Mouse (Mus musculus): ENCODE results near the gene Mt4.

The Mt4 gene

GRCm38 (mm10) chr8:94177716-94178390 is 40.9 kb downstream of the Mt4 start:
- DNase-seq (ENCODE audit: inconsistent age in 2 of 2, low spot score in 1 of 2): no peak

DNA sequence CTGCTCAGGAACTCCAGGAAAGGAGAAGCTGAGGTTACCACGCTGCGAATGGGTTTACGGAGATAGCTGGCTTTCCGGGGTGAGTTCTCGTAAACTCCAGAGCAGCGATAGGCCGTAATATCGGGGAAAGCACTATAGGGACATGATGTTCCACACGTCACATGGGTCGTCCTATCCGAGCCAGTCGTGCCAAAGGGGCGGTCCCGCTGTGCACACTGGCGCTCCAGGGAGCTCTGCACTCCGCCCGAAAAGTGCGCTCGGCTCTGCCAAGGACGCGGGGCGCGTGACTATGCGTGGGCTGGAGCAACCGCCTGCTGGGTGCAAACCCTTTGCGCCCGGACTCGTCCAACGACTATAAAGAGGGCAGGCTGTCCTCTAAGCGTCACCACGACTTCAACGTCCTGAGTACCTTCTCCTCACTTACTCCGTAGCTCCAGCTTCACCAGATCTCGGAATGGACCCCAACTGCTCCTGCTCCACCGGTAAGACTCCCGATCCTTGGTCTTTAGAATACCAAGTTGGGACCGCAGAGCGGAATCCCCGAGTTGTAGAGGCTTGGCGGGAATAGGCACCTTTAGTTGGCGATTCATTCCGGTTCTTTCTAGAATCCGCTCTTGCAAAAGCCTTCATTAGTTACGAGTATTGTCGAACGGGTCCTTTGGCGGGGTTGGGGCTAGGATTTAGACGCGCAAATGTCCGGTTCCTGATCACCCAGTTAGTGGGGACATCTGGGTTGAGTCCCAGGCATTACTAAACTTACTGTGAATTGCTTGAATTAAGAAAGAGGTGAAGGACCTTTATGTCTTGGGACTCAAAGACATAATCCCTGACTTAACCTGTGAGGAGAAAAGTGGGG is 42.1 kb downstream of the Mt4 start, which contains the start of gene Mt1:
Gene Mt1 (plus strand): TSS at position 226 of the 856 bp plus-strand sequence.
- peak; percentile 96 to 97 for DNase-seq (ENCODE audit: inconsistent age in 2 of 2, low spot score in 1 of 2)

- peak; percentile 51 to 81 for DNase-seq (ENCODE audit: inconsistent age in 2 of 2, low spot score in 1 of 2)
These were observed 42.9 kb downstream of the Mt4 start for GRCm38 (mm10) chr8:94179713-94180560.

DNA sequence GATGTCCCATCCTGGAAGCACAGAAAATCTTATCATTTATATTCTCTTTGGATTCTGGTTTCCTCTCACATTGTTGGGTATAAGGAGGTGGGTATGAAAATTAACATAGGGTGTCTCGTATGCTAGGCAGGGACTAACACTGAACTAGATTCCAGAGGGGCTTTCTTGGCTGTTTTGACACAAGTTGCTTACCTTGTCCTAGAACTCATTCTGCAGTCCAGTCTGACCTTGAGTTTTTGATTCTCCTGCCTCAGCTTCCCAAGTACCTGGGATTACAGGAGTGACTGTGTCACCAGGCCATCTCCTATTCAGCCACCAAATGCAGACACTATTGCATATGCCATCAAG is 43.5 kb downstream of the Mt4 start:
- no peak for DNase-seq (ENCODE audit: inconsistent age in 2 of 2, low spot score in 1 of 2)

DNA sequence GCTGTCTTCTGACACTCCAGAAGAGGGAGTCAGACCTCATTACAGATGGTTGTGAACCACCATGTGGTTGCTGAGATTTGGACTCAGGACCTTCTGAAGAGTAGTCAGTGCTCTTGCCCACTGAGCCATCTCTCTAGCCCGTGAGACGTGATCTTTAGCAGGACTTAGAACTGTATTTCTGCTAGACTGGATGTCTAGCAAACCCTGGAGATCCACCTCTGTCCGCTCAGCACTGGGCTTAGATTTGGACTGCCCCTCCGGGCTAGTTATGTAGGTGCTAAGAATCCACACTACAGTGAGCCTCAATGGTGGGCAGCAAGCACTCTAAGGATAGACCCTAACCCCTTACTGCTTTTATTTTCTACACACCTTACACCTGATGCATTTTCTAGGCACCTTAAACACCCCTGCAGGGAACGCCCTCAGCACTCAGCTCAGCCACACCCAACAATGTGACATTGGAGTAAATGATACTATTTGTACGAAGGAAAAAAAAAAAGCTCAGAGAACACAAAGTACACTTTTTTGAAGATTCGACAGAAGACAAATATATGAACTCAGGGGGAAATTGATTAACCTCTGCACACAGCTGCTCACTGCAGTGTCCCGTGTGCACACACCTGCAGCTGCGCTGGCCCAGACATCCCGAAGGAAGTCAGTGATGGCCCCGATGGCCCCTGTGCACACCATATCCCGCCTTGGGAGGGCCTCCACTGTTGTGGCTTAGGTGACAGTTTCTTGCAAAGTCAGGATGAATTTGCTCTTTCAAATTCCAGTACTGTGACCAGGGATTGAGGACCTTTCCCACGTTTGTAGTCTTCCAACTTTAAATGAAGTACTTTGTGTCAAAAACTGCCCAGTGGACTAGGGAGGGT is 45.3 kb downstream of the Mt4 start:
- DNase-seq (ENCODE audit: inconsistent age in 2 of 2, low spot score in 1 of 2): no peak

DNA sequence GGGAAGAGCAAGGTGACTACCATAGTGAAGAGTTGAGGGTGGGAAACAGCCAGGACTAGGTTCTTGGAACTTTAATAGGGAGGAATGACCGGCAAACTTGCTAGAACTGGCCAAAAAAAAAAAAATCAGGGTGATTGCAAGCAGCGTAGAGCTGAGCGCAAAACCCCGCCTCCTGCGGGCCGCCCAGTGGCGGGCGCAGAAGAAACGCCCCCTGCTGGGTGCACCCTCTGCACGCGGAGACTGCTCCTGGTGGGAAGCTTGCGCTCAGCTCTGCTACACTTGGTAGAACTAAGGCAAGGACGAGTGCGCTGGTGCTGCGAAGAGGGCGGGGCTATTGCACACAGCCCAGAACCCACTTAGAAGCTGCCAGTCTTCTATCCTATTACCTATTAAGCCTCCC is 46.1 kb downstream of the Mt4 start:
- DNase-seq (ENCODE audit: inconsistent age in 2 of 2, low spot score in 1 of 2): peak; percentile 86 to 92

DNA sequence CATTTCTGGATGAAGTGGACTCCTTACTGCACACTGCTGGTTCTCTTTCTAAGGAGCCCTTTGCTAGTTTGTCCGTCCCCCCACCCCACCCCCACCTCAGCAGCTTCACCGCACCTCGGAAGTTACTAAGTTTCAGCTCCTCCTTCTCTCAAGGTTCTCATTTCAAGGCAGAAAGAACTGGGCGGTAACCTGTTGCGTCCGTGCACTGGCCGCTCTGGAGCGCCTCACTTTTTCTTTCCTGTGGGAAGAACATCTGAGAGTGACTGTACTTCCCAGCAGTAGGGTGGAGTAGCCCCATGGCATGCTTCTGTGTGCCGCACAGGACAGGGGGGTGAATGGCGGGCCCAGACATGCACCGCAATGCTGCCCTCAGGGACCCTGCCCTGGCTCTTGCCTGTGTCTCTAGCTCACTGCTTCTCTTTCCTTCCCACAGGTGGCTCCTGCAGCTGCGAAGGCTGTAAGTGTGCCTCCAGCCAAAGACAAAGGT is 47.4 kb downstream of the Mt4 start:
- DNase-seq (ENCODE audit: inconsistent age in 2 of 2, low spot score in 1 of 2): no peak

GRCm38 (mm10) chr8:94185791-94186190 is 48.8 kb downstream of the Mt4 start:
- DNase-seq (ENCODE audit: inconsistent age in 2 of 2, low spot score in 1 of 2): no peak

GRCm38 (mm10) chr8:94186542-94186941 is 49.5 kb downstream of the Mt4 start:
- DNase-seq (ENCODE audit: inconsistent age in 2 of 2, low spot score in 1 of 2): peak; percentile 76 to 88

DNA sequence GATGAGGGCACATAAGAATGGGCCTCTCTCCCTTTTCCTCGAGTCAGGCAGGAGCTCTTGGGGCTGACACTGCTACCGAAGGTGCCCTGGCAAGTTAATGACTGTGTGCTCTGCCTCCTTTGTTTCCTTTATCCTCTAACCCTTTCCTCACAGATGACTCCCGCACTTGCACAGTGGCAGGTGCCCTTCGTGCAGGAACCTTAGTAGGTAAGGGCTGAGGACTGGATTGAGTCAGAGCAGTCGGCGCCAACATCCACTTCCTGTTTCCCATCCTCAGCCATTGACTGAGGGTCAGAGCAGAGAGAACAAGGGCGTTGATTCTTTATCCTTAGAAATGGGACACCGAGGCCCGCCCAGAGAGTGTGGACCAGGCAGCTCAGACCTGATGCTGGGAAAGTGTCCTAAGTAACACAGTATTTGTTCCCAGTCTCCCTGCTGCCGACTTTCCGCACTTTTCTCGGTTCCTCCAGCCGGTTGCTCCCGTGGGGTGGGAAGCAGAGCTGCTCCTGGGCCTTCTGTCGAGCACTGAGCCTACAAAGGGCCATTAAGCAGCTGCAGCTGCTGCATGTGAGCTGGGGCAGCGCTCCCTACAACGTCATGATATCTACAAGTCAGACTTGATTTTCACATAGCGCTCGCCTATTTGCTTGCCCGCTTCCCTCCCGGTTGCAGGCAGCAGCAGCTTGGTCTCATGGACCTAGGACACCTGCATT is 50.4 kb downstream of the Mt4 start:
- DNase-seq (ENCODE audit: inconsistent age in 2 of 2, low spot score in 1 of 2): no peak
